Mouse (Mus musculus): Measurements from ENCODE around the gene Sfxn5.

Sfxn5 gene

GRCm38 (mm10) chr6:85288193-85288857, 44.9 kb downstream of the Sfxn5 start:
- DNase-seq (ENCODE audit: low spot score in 2 of 2) = no peak

- no peak for DNase-seq (ENCODE audit: low spot score in 2 of 2)
These were observed 46.8 kb downstream of the Sfxn5 start for GRCm38 (mm10) chr6:85286283-85287047.

- DNase-seq (ENCODE audit: low spot score in 2 of 2) = no peak
These were observed 52.4 kb downstream of the Sfxn5 start for GRCm38 (mm10) chr6:85280871-85281270.

- no peak for DNase-seq (ENCODE audit: low spot score in 2 of 2)
These were observed 56.7 kb downstream of the Sfxn5 start for GRCm38 (mm10) chr6:85276571-85276970.

- no peak for DNase-seq (ENCODE audit: low spot score in 2 of 2)
These were observed 60.8 kb downstream of the Sfxn5 start for GRCm38 (mm10) chr6:85272436-85272835.

- DNase-seq (ENCODE audit: low spot score in 2 of 2) = no peak
These were observed 67.2 kb downstream of the Sfxn5 start for GRCm38 (mm10) chr6:85266060-85266459.

GRCm38 (mm10) chr6:85264982-85265518, 68.2 kb downstream of the Sfxn5 start:
- DNase-seq (ENCODE audit: low spot score in 2 of 2) = no peak

- peak; percentile 25 to 67 for DNase-seq (ENCODE audit: low spot score in 2 of 2)
These were observed 70.2 kb downstream of the Sfxn5 start for GRCm38 (mm10) chr6:85262865-85263515.

GRCm38 (mm10) chr6:85259094-85259630, 74.1 kb downstream of the Sfxn5 start:
- DNase-seq (ENCODE audit: low spot score in 2 of 2) = no peak

GRCm38 (mm10) chr6:85255578-85255977, 77.6 kb downstream of the Sfxn5 start:
- no peak for DNase-seq (ENCODE audit: low spot score in 2 of 2)

- no peak for DNase-seq (ENCODE audit: low spot score in 2 of 2)
These were observed 79.2 kb downstream of the Sfxn5 start for GRCm38 (mm10) chr6:85253994-85254541.

- DNase-seq (ENCODE audit: low spot score in 2 of 2) = no peak
These were observed 79.9 kb downstream of the Sfxn5 start for GRCm38 (mm10) chr6:85253275-85253674.

GRCm38 (mm10) chr6:85252251-85253058, 80.8 kb downstream of the Sfxn5 start:
- no peak for DNase-seq (ENCODE audit: low spot score in 2 of 2)

GRCm38 (mm10) chr6:85250811-85251241, 82.4 kb downstream of the Sfxn5 start:
- DNase-seq (ENCODE audit: low spot score in 2 of 2) = no peak

- DNase-seq (ENCODE audit: low spot score in 2 of 2) = no peak
These were observed 83.4 kb downstream of the Sfxn5 start for GRCm38 (mm10) chr6:85249821-85250220.

- DNase-seq (ENCODE audit: low spot score in 2 of 2) = peak; percentile 36 to 63
These were observed 94.2 kb downstream of the Sfxn5 start for GRCm38 (mm10) chr6:85239044-85239489.

GRCm38 (mm10) chr6:85237595-85238337, 95.5 kb downstream of the Sfxn5 start:
- no peak for DNase-seq (ENCODE audit: low spot score in 2 of 2)

- peak in 1 of 2 experiments; percentile 48 for DNase-seq (ENCODE audit: low spot score in 2 of 2)
These were observed 96.2 kb downstream of the Sfxn5 start for GRCm38 (mm10) chr6:85237001-85237400.

- DNase-seq (ENCODE audit: low spot score in 2 of 2) = no peak
These were observed 98.4 kb downstream of the Sfxn5 start for GRCm38 (mm10) chr6:85234796-85235195.

Data from spleen, postnatal 10 days (tissue).